Mouse (Mus musculus): ENCODE data around the gene Tspyl2.
"Not testable (repeated sequence)": the region's sequence is repeated elsewhere in the genome, so short reads cannot be mapped to it uniquely, and the experiment has no call there.

The Tspyl2 gene

GRCm38 (mm10) chrX:152342358-152342901 is at the start of gene Tspyl2:
TSS of gene Tspyl2 (minus strand) at chrX:152342425.
- peak; percentile 91 to 95 for DNase-seq

- peak; percentile 66 to 71 for DNase-seq
Observed at GRCm38 (mm10) chrX:152368397-152369273, 26.4 kb upstream of the Tspyl2 start, which contains the start of gene Gpr173. TSS of gene Gpr173 (minus strand) at chrX:152368704.

- no peak for DNase-seq
Observed at GRCm38 (mm10) chrX:152368054-152368396, 25.8 kb upstream of the Tspyl2 start.

GRCm38 (mm10) chrX:152366418-152366817 is 24.2 kb upstream of the Tspyl2 start:
- DNase-seq, result peak; percentile 73 to 83

GRCm38 (mm10) chrX:152352553-152353153 is 10.4 kb upstream of the Tspyl2 start:
- DNase-seq, result peak; percentile 43 to 44

- peak; percentile 56 to 67 for DNase-seq
Observed at GRCm38 (mm10) chrX:152347041-152347440, 4.8 kb upstream of the Tspyl2 start.

- peak; percentile 57 to 63 for DNase-seq
Observed at GRCm38 (mm10) chrX:152346587-152346986, 4.4 kb upstream of the Tspyl2 start.

- no peak for DNase-seq
Observed at GRCm38 (mm10) chrX:152342903-152343302, 678 bp upstream of the Tspyl2 start.

GRCm38 (mm10) chrX:152341496-152341895 is 729 bp downstream of the Tspyl2 start:
- DNase-seq, result peak; percentile 30 to 32

- DNase-seq, result peak; percentile 83 to 88
Observed at GRCm38 (mm10) chrX:152336546-152337332, 5.5 kb downstream of the Tspyl2 start.

- not testable (repeated sequence) for DNase-seq
Observed at GRCm38 (mm10) chrX:152336123-152336522, 6.1 kb downstream of the Tspyl2 start.

GRCm38 (mm10) chrX:152329400-152329799 is 12.8 kb downstream of the Tspyl2 start:
- DNase-seq, result not testable (repeated sequence)

GRCm38 (mm10) chrX:152327689-152328052 is 14.6 kb downstream of the Tspyl2 start:
- no peak for DNase-seq

GRCm38 (mm10) chrX:152326996-152327688 is 15.1 kb downstream of the Tspyl2 start, which contains the start of gene Kantr:
TSS of gene Kantr (minus strand) at chrX:152327495.
- DNase-seq, result peak; percentile 79 to 88

- DNase-seq, result no peak
Observed at GRCm38 (mm10) chrX:152323584-152323983, 18.6 kb downstream of the Tspyl2 start.

GRCm38 (mm10) chrX:152322776-152323175 is 19.4 kb downstream of the Tspyl2 start:
- no peak for DNase-seq

GRCm38 (mm10) chrX:152320535-152320934 is 21.7 kb downstream of the Tspyl2 start:
- no peak for DNase-seq

- peak; percentile 24 to 41 for DNase-seq
Observed at GRCm38 (mm10) chrX:152307942-152308341, 34.3 kb downstream of the Tspyl2 start.

- DNase-seq, result no peak
Observed at GRCm38 (mm10) chrX:152307371-152307770, 34.9 kb downstream of the Tspyl2 start.

- DNase-seq, result no peak
Observed at GRCm38 (mm10) chrX:152306224-152306623, 36.0 kb downstream of the Tspyl2 start.

- not testable (repeated sequence) for DNase-seq
Observed at GRCm38 (mm10) chrX:152287026-152287425, 55.2 kb downstream of the Tspyl2 start.
